Mouse (Mus musculus): Measurements from ENCODE around the gene Tgtp1.
"Not testable (repeated sequence)": the region's sequence is repeated elsewhere in the genome, so short reads cannot be mapped to it uniquely, and the experiment has no call there.

Gene Tgtp1

DNA sequence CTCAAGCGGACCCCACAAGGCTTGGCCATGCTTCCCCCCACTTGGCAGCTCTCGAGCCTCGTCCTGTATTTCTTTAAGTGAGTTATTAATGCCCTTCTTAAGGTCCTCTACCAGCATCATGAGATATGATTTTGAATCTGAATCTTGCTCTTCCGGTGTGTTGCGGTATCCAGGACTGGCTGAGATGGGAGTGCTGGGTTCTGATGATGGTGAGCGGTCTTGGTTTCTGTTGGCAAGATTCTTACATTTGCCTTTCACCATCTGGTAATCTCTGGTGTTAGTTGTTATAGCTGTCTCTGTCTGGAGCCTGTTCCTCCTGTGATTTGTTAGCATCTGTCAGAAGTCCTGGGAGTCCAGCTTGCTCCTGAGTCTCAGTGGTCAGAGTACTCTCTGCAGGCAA is 47.9 kb downstream of the Tgtp1 start, which contains the start of gene Psme2b:
TSS of gene Psme2b (minus strand) at position 101 of the 400 bp plus-strand sequence.
- not testable (repeated sequence) for H3K27me3 ChIP-seq (ENCODE audit: insufficient read depth, low read length); H3K4me3 ChIP-seq (replicated peaks; ENCODE audit: low read length); H3K4me1 ChIP-seq (replicated peaks; ENCODE audit: low read depth, low read length); H3K9me3 ChIP-seq (ENCODE audit: low read length); H3K36me3 ChIP-seq (ENCODE audit: insufficient read depth, low read length)

DNA sequence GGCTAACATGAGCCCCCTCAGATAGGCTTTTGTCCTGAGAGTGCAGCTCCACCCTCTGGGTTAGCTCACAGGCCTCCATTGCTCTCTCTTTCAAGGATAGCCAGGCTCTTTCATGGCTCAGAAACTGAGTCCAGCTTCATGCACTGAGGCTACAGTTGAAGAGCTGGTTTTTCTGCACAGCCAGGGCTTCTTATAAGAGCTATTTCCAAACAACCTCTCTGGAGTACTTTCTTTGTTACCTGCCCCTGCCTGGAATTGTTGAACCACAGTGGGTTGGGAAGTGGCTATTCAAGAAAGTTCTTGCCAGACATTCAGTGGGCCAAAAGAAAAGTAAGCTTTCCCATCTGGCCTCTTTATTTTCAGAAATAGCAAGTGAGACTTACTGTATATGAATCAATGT is 54.7 kb downstream of the Tgtp1 start:
- not testable (repeated sequence) for H3K36me3 ChIP-seq (ENCODE audit: insufficient read depth, low read length); H3K4me1 ChIP-seq (replicated peaks; ENCODE audit: low read depth, low read length); H3K9me3 ChIP-seq (ENCODE audit: low read length); H3K27me3 ChIP-seq (ENCODE audit: insufficient read depth, low read length); H3K4me3 ChIP-seq (replicated peaks; ENCODE audit: low read length)
